Mouse (Mus musculus): ENCODE results near the gene Epn3.
A peak's percentile ranks its signal among the peaks of the same experiment; 100 is the strongest.

GRCm38 (mm10) chr11:94486001-94486400 is 13.8 kb downstream of the Epn3 start, which contains the start of gene Spata20:
- TF ChIP-seq POLR2A (IDR thresholded peaks at IDR 0.05; ENCODE audit: low read depth, low read length) (no peak), CTCF (IDR thresholded peaks at IDR 0.05; ENCODE audit: extremely low read depth, insufficient read length, insufficient replicate concordance, low read depth, low read length) (peak; percentile 93)
